Mouse (Mus musculus): ENCODE results near the gene Ptprcap.

- TF ChIP-seq CTCF (IDR thresholded peaks at IDR 0.05; ENCODE audit: low read depth, low read length) (no peak), EP300 (IDR thresholded peaks at IDR 0.05; ENCODE audit: insufficient read depth, low read depth, low read length) (no peak)
These were observed 10.1 kb downstream of the Ptprcap start for GRCm38 (mm10) chr19:4163543-4163887.
